Mouse (Mus musculus) myocyte (in vitro differentiated cells): ENCODE measurements around the gene Dner. TPM values are rescaled to one million over a fixed set of nuclear protein-coding genes. Genes with fewer than 3 reads are reported as not detected.

Experiments
- H3K27me3 ChIP-seq: one replicate; pipeline ENCODE4 v1.6.1; 2011; ENCODE audit not compliant: control insufficient read depth, insufficient read depth, insufficient read length
- H3K36me3 ChIP-seq: one replicate; pipeline ENCODE4 v1.6.1; 2011; ENCODE audit not compliant: control insufficient read depth, insufficient read depth
- H3K4me2 ChIP-seq: one replicate; pipeline ENCODE4 v1.6.1; 2011; ENCODE audit warnings: low read depth, control low read depth
- H3K4me3 ChIP-seq: one replicate; pipeline ENCODE4 v1.5.1; 2011; ENCODE audit warnings: mild to moderate bottlenecking, control low read depth, moderate library complexity
- H3K79me2 ChIP-seq: one replicate; pipeline ENCODE4 v1.6.1; 2011; ENCODE audit not compliant: control insufficient read depth, insufficient read depth
- H3ac ChIP-seq: one replicate; pipeline ENCODE4 v1.6.1; 2011; ENCODE audit not compliant: control insufficient read depth, insufficient read length
- CEBPB ChIP-seq: IDR thresholded peaks from 2 replicates; pipeline ENCODE4 v1.6.1; 2011; ENCODE audit warnings: mild to moderate bottlenecking, moderate library complexity; ENCODE audit not compliant: poor library complexity, insufficient read depth, severe bottlenecking
- E2F4 ChIP-seq: IDR thresholded peaks from one replicate; pipeline ENCODE4 v1.6.1; 2011; ENCODE audit warnings: mild to moderate bottlenecking, control low read depth, moderate library complexity; ENCODE audit not compliant: insufficient read depth
- MAX ChIP-seq: IDR thresholded peaks from one replicate; pipeline ENCODE4 v1.6.1; 2011; ENCODE audit warnings: low read depth, mild to moderate bottlenecking, control low read depth
- MYOD1 ChIP-seq, 3 experiments: IDR thresholded peaks; one replicate each; pipeline ENCODE4 v1.6.1; 2011; ENCODE audit warnings: control low read depth in 2 of 3, low read depth in 2 of 3, mild to moderate bottlenecking in 2 of 3, moderate library complexity in 1 of 3; ENCODE audit not compliant: insufficient read length in 2 of 3, control insufficient read depth in 1 of 3
- MYOG ChIP-seq, 3 experiments: IDR thresholded peaks; one replicate each; pipeline ENCODE4 v1.6.1; 2011; ENCODE audit warnings: control low read depth in 2 of 3, low read depth in 2 of 3, mild to moderate bottlenecking in 2 of 3; ENCODE audit not compliant: insufficient read length in 2 of 3, control insufficient read depth in 1 of 3, insufficient read depth in 1 of 3
- POLR2A ChIP-seq: IDR thresholded peaks from one replicate; pipeline ENCODE4 v1.6.1; 2011; ENCODE audit warnings: low read depth, mild to moderate bottlenecking, control low read depth, moderate library complexity; ENCODE audit not compliant: insufficient read length
- POLR2AphosphoS2 ChIP-seq: IDR thresholded peaks from one replicate; pipeline ENCODE4 v1.6.1; 2011; ENCODE audit warnings: low read depth, control low read depth; ENCODE audit not compliant: insufficient read length
- REST ChIP-seq: IDR thresholded peaks from one replicate; pipeline ENCODE4 v1.6.1; 2011; ENCODE audit warnings: mild to moderate bottlenecking, control low read depth, moderate library complexity; ENCODE audit not compliant: insufficient read depth, insufficient read length
- SRF ChIP-seq: IDR thresholded peaks from one replicate; pipeline ENCODE4 v1.6.1; 2011; ENCODE audit warnings: low read depth; ENCODE audit not compliant: control insufficient read depth, insufficient read length
- TCF12 ChIP-seq: IDR thresholded peaks from one replicate; pipeline ENCODE4 v1.6.1; 2011; ENCODE audit warnings: mild to moderate bottlenecking, control low read depth; ENCODE audit not compliant: poor library complexity, insufficient read depth, severe bottlenecking
- TCF3 ChIP-seq: IDR thresholded peaks from one replicate; pipeline ENCODE4 v1.6.1; 2011; ENCODE audit warnings: low read depth, control low read depth; ENCODE audit not compliant: insufficient read length
- USF1 ChIP-seq: IDR thresholded peaks from one replicate; pipeline ENCODE4 v1.6.1; 2011; ENCODE audit warnings: low read depth, mild to moderate bottlenecking, control low read depth, moderate library complexity
- polyA plus RNA-seq: library from polyadenylated mRNA; unstranded; fragments of >200 nt; fragmentation: generic; extraction: Trizol; gene quantifications from one replicate; pipeline ENCODE4 v1.2.1, GENCODE M21; 2012; ENCODE audit warnings: missing spikeins

The Dner gene
- polyA plus RNA-seq, 1 experiment, result 0.05 TPM

DNA sequence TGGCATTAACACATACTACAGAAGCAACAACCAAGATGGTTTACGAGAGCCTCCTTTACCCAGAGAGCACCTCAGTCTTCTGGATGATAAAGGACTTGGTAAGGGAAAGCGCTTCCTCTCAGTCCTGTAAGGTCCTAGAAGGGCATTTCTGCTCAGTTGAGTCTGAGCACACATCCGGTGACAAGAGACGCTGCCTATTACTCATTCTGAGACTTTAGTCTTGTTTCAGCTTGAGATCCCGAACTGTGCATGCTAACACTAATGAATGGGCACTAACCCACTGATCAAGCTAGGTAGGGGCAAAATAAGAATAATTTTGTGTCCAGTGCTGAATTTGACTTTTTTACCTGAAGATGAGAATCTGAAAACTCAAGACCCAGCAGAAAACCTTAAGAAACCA, 97.0 kb downstream of the Dner start:
- no peaks in the 10 kb centered on the region for H3K79me2 ChIP-seq
- TF ChIP-seq POLR2AphosphoS2 (no peak), TCF3 (no peak), POLR2A (no peak), CEBPB (no peak), TCF12 (no peak), SRF (no peak), MYOG (IDR thresholded peaks at IDR 0.05; ENCODE audit: control insufficient read depth in 1 of 3, insufficient read depth in 1 of 3, insufficient read length in 2 of 3, low read depth in 2 of 3) (no peak), MYOD1 (IDR thresholded peaks at IDR 0.05; ENCODE audit: control insufficient read depth in 1 of 3, insufficient read length in 2 of 3, low read depth in 2 of 3) (no peak), REST (no peak), E2F4 (no peak), MAX (no peak), USF1 (no peak)
- no peaks in the 10 kb centered on the region for H3K36me3 ChIP-seq
- H3ac ChIP-seq, result no peak overlapping the region
- H3K27me3 ChIP-seq, result no peaks in the 10 kb centered on the region
- H3K4me2 ChIP-seq, result no peak overlapping the region
- no peak overlapping the region for H3K4me3 ChIP-seq

DNA sequence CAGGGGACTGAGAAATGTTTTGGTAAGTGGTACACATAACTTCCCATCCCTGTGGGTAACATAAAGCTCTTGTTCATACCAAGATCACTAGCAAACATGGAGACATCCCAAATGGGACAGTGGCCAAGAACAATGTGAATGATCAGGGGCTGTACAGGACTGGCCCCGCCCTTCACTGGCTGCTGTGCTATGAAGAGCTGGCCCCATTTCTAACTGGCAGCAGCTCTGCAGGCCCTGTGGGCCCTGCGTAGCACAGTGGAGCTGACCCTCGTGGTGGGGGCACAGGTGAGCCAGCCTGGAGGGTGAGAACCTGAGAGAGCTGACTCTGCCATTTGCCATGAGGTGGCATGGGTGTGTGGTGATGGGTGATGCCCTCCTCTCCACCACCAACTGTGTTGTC, 100.0 kb downstream of the Dner start:
- H3K27me3 ChIP-seq, result no peaks in the 10 kb centered on the region
- H3K79me2 ChIP-seq, result no peaks in the 10 kb centered on the region
- H3K4me2 ChIP-seq, result no peak overlapping the region
- no peak overlapping the region for H3ac ChIP-seq
- H3K36me3 ChIP-seq, result no peaks in the 10 kb centered on the region
- no peak overlapping the region for H3K4me3 ChIP-seq
- TF ChIP-seq MYOD1 (IDR thresholded peaks at IDR 0.05; ENCODE audit: control insufficient read depth in 1 of 3, insufficient read length in 2 of 3, low read depth in 2 of 3) (no peak), POLR2AphosphoS2 (no peak), POLR2A (no peak), SRF (no peak), CEBPB (no peak), MAX (no peak), E2F4 (no peak), USF1 (no peak), TCF12 (no peak), REST (no peak)

DNA sequence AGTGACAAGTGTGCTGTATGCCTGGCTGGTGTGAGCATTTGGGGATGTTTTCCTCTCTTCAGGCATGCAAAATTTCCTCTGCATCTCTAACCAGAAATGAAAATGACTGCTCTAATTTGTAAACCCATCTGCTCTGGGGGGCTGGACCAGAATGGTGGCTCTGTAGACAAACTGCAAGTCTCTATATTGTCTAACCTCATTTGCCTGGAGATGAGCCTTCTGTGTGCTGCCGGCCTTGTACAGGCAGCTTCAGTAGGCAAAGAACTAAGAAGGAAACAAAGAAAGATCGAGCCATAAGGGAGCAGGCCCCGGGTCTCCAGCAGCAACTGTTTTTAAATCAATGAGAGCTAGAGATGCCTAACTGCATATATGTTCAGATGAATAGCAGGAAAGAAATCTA, 103.6 kb downstream of the Dner start:
- Histone ChIP-seq H3K36me3 (no peaks in the 10 kb centered on the region), H3K79me2 (no peaks in the 10 kb centered on the region), H3ac (no peak overlapping the region), H3K4me3 (no peak overlapping the region), H3K27me3 (no peaks in the 10 kb centered on the region), H3K4me2 (no peak overlapping the region)
- TF ChIP-seq USF1 (no peak), MYOD1 (IDR thresholded peaks at IDR 0.05; ENCODE audit: control insufficient read depth in 1 of 3, insufficient read length in 2 of 3, low read depth in 2 of 3) (no peak), MYOG (IDR thresholded peaks at IDR 0.05; ENCODE audit: control insufficient read depth in 1 of 3, insufficient read depth in 1 of 3, insufficient read length in 2 of 3, low read depth in 2 of 3) (no peak), POLR2AphosphoS2 (no peak), POLR2A (no peak), TCF12 (no peak), MAX (no peak), TCF3 (no peak), CEBPB (no peak), REST (no peak), SRF (no peak), E2F4 (no peak)

DNA sequence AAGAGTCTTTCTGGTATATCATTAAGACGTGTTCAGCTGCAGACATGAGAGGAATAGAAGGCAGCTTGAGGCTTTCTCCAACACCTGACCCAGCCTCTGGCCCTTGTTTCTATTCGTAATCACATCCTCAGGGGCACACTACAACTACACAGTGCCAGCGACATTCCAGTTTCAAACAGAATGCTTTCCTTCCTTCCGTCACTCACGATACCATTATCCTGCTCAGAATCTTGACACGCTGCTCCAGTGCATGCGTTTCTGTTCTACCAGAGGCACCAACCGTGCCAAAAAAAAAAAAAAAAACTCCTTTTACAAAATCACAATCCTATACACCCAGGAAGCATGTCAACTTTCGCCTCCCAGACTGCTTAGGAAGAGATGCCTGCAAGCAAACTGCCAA, 105.5 kb downstream of the Dner start:
- H3K4me2 ChIP-seq, result no peak overlapping the region
- TF ChIP-seq SRF (no peak), USF1 (no peak), E2F4 (no peak), MYOD1 (IDR thresholded peaks at IDR 0.05; ENCODE audit: control insufficient read depth in 1 of 3, insufficient read length in 2 of 3, low read depth in 2 of 3) (no peak), TCF12 (no peak), POLR2AphosphoS2 (no peak), TCF3 (no peak), REST (no peak), MYOG (IDR thresholded peaks at IDR 0.05; ENCODE audit: control insufficient read depth in 1 of 3, insufficient read depth in 1 of 3, insufficient read length in 2 of 3, low read depth in 2 of 3) (no peak), CEBPB (no peak)
- H3ac ChIP-seq, result no peak overlapping the region
- H3K36me3 ChIP-seq, result no peaks in the 10 kb centered on the region
- H3K79me2 ChIP-seq, result no peaks in the 10 kb centered on the region
- H3K4me3 ChIP-seq, result no peak overlapping the region
- no peaks in the 10 kb centered on the region for H3K27me3 ChIP-seq

DNA sequence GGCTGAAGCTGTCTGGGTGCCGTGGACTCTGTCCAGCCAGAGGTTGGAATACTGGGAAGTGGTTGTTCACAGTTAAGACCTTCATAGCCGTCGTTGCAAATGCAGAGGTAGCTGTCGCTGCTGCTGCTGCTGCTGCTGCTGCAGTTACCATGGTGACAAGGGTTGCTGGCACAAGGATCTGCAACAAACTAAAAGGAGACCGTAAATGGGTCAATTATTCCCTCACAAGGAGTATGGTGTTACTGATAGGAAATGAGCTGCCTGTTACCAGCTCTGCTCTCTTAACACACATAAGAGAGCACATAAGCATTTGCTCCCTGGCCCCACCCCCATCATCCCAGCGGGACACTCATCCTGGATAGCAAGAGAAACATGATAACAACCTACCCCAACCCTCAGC, 110.6 kb downstream of the Dner start:
- Histone ChIP-seq H3K79me2 (no peaks in the 10 kb centered on the region), H3ac (no peak overlapping the region), H3K27me3 (no peaks in the 10 kb centered on the region), H3K4me3 (no peak overlapping the region), H3K4me2 (no peak overlapping the region), H3K36me3 (no peaks in the 10 kb centered on the region)
- TF ChIP-seq POLR2AphosphoS2 (no peak), CEBPB (no peak), MYOG (IDR thresholded peaks at IDR 0.05; ENCODE audit: control insufficient read depth in 1 of 3, insufficient read depth in 1 of 3, insufficient read length in 2 of 3, low read depth in 2 of 3) (no peak), MYOD1 (IDR thresholded peaks at IDR 0.05; ENCODE audit: control insufficient read depth in 1 of 3, insufficient read length in 2 of 3, low read depth in 2 of 3) (no peak), REST (no peak), USF1 (no peak), MAX (no peak), SRF (no peak), TCF3 (no peak), POLR2A (no peak), TCF12 (no peak), E2F4 (no peak)
